Mouse (Mus musculus) MEL (cell line): ENCODE results near the gene Mpv17l2. TPM values are rescaled to one million over a fixed set of nuclear protein-coding genes. Genes with fewer than 3 reads are reported as not detected.

Experiments used
- DNase-seq: peaks from one replicate; pipeline ENCODE4 v3.0.0; 2011; ENCODE audit warnings: low read depth, low spot score
- H3K27ac ChIP-seq: 2 replicates; pipeline ENCODE4 v1.5.1; 2012; ENCODE audit warnings: low read depth, mild to moderate bottlenecking, control low read depth, low read length, moderate library complexity; ENCODE audit not compliant: control insufficient read depth
- H3K27me3 ChIP-seq, 2 experiments: fragments of 150-350 bp in 1 of 2; sonication (generic) in 1 of 2; 2 replicates each; pipeline ENCODE4 v1.6.1; 2012; ENCODE audit warnings: low read length in 2 of 2, mild to moderate bottlenecking in 2 of 2, improper control_type of control experiment in 1 of 2, moderate library complexity in 1 of 2; ENCODE audit not compliant: insufficient read depth in 2 of 2, control insufficient read depth in 1 of 2
- H3K36me3 ChIP-seq, 2 experiments: 2 replicates each; pipeline ENCODE4 v1.6.1; 2012 to 2014; ENCODE audit warnings: low read length in 2 of 2, improper control_type of control experiment in 1 of 2, inconsistent platforms in 1 of 2, mild to moderate bottlenecking in 1 of 2; ENCODE audit not compliant: insufficient read depth in 2 of 2, control insufficient read depth in 1 of 2
- H3K4me1 ChIP-seq, 2 experiments: fragments of 150-350 bp in 1 of 2; sonication (generic) in 1 of 2; 2 replicates each; pipeline ENCODE4 v1.6.1; 2012; ENCODE audit warnings: low read length in 2 of 2, improper control_type of control experiment in 1 of 2, mild to moderate bottlenecking in 1 of 2; ENCODE audit not compliant: insufficient read depth in 2 of 2, control insufficient read depth in 1 of 2
- H3K4me3 ChIP-seq, 2 experiments: fragments of 150-350 bp in 1 of 2; sonication (generic) in 1 of 2; 2 replicates each; pipeline ENCODE4 v1.5.1; 2012; ENCODE audit warnings: low read depth in 2 of 2, low read length in 2 of 2, mild to moderate bottlenecking in 2 of 2, moderate library complexity in 2 of 2, control low read depth in 1 of 2, improper control_type of control experiment in 1 of 2; ENCODE audit not compliant: control insufficient read depth in 1 of 2, insufficient read depth in 1 of 2
- H3K79me2 ChIP-seq: 2 replicates; pipeline ENCODE4 v1.6.1; 2012; ENCODE audit warnings: mild to moderate bottlenecking, low read length, moderate library complexity; ENCODE audit not compliant: control insufficient read depth, poor library complexity, insufficient read depth
- H3K9ac ChIP-seq: 2 replicates; pipeline ENCODE4 v1.6.1; 2012; ENCODE audit warnings: low read depth, mild to moderate bottlenecking, control low read depth, low read length, moderate library complexity; ENCODE audit not compliant: control insufficient read depth, poor library complexity, severe bottlenecking
- H3K9me3 ChIP-seq: fragments of 150-350 bp; sonication (generic); replicated peaks from 2 replicates; pipeline ENCODE4 v1.6.1; 2012; ENCODE audit warnings: mild to moderate bottlenecking, low read length, improper control_type of control experiment, moderate library complexity; ENCODE audit not compliant: insufficient read depth
- BHLHE40 ChIP-seq: IDR thresholded peaks from 2 replicates; pipeline ENCODE4 v1.6.1; 2012; ENCODE audit warnings: low read depth, mild to moderate bottlenecking, inconsistent platforms, low read length, improper control_type of control experiment, borderline replicate concordance
- E2F4 ChIP-seq: IDR thresholded peaks from 2 replicates; pipeline ENCODE4 v1.6.1; 2011; ENCODE audit warnings: low read depth, low read length, improper control_type of control experiment, borderline replicate concordance
- EP300 ChIP-seq, 2 experiments: IDR thresholded peaks; 2 replicates each; pipeline ENCODE4 v1.6.1; 2011; ENCODE audit warnings: improper control_type of control experiment in 2 of 2, low read length in 2 of 2, low read depth in 1 of 2, mild to moderate bottlenecking in 1 of 2
- GATA1 ChIP-seq: IDR thresholded peaks from 2 replicates; pipeline ENCODE4 v1.6.1; 2011; ENCODE audit warnings: low read depth, low read length, improper control_type of control experiment
- MAZ ChIP-seq: IDR thresholded peaks from 2 replicates; pipeline ENCODE4 v1.6.1; 2012; ENCODE audit warnings: low read depth, mild to moderate bottlenecking, inconsistent platforms, low read length, improper control_type of control experiment
- MXI1 ChIP-seq: IDR thresholded peaks from 2 replicates; pipeline ENCODE4 v1.6.1; 2011; ENCODE audit warnings: mild to moderate bottlenecking, low read depth, low read length, improper control_type of control experiment
- MYB ChIP-seq: IDR thresholded peaks from 2 replicates; pipeline ENCODE4 v1.6.1; 2011; ENCODE audit warnings: mild to moderate bottlenecking, low read depth, low read length, improper control_type of control experiment
- NRF1 ChIP-seq: IDR thresholded peaks from 2 replicates; pipeline ENCODE4 v1.6.1; 2014; ENCODE audit warnings: low read depth, mild to moderate bottlenecking, inconsistent platforms, low read length, improper control_type of control experiment, moderate library complexity; ENCODE audit not compliant: poor library complexity, insufficient read depth, severe bottlenecking
- POLR2A ChIP-seq, 2 experiments: IDR thresholded peaks; 2 replicates each; pipeline ENCODE4 v1.6.1; 2011 to 2012; ENCODE audit warnings: low read length in 2 of 2, mild to moderate bottlenecking in 2 of 2, control low read depth in 1 of 2, improper control_type of control experiment in 1 of 2, low read depth in 1 of 2, moderate library complexity in 1 of 2; ENCODE audit not compliant: control insufficient read depth in 1 of 2, insufficient read depth in 1 of 2, poor library complexity in 1 of 2
- RAD21 ChIP-seq: IDR thresholded peaks from 2 replicates; pipeline ENCODE4 v1.6.1; 2011; ENCODE audit warnings: mild to moderate bottlenecking, low read depth, low read length, improper control_type of control experiment
- TBP ChIP-seq: IDR thresholded peaks from 2 replicates; pipeline ENCODE4 v1.8.0; 2011; ENCODE audit warnings: low read depth, low read length, improper control_type of control experiment
- UBTF ChIP-seq: IDR thresholded peaks from 2 replicates; pipeline ENCODE4 v1.6.1; 2012; ENCODE audit warnings: low read depth, mild to moderate bottlenecking, inconsistent platforms, low read length, improper control_type of control experiment, moderate library complexity, borderline replicate concordance; ENCODE audit not compliant: insufficient read depth
- USF1 ChIP-seq: IDR thresholded peaks from 2 replicates; pipeline ENCODE4 v1.6.1; 2014; ENCODE audit warnings: low read depth, mild to moderate bottlenecking, inconsistent platforms, low read length, improper control_type of control experiment, moderate library complexity
- ZMIZ1 ChIP-seq: IDR thresholded peaks from 2 replicates; pipeline ENCODE4 v1.6.1; 2012; ENCODE audit warnings: low read depth, mild to moderate bottlenecking, inconsistent platforms, low read length, improper control_type of control experiment, moderate library complexity
- polyA plus RNA-seq, 2 experiments: library from polyadenylated mRNA; stranded (reverse) in 1 of 2; unstranded in 1 of 2; fragments of >175 nt in 1 of 2; fragments of >200 nt in 1 of 2; gene quantifications; 2 replicates each; pipeline versions ENCODE4 v1.2.1 to v1.2.4; 2012; ENCODE audit warnings: low replicate concordance in 2 of 2, low read depth in 1 of 2; ENCODE audit not compliant: insufficient read length in 2 of 2, insufficient read depth in 1 of 2, missing spikeins in 1 of 2
- total RNA-seq: library from RNA; depleted of rRNA; stranded (reverse); fragments of 300-350 nt; gene quantifications from 2 replicates; pipeline ENCODE4 v1.2.3, GENCODE M21; 2012

Mpv17l2 gene
- total and polyA plus RNA-seq, 3 experiments: 52.8 to 102 TPM; not detected in 1

GRCm38 (mm10) chr8:70786291-70787050 is 25.7 kb upstream of the Mpv17l2 start:
- Histone ChIP-seq H3K4me1 (peaks cover 0 to 4% of the 10 kb centered on the region in 2 experiments; a peak in 2 of 4 replicates), H3K4me3 (no peak overlapping the region), H3K36me3 (peaks cover 0 to 2% of the 10 kb centered on the region in 2 experiments; a peak in 3 of 4 replicates), H3K79me2 (peaks cover 10% of the 10 kb centered on the region), H3K9ac (no peak overlapping the region), H3K27ac (no peak overlapping the region), H3K9me3 (no peaks in the 10 kb centered on the region), H3K27me3 (no peaks in the 10 kb centered on the region)
- TF ChIP-seq MYB (no peak), E2F4 (no peak), NRF1 (no peak), RAD21 (no peak), TBP (no peak), BHLHE40 (no peak), UBTF (no peak), EP300 (IDR thresholded peaks at IDR 0.05; ENCODE audit: low read depth in 1 of 2, low read length in 2 of 2) (no peak), MXI1 (no peak)
- DNase-seq: no peak

- no peak for TF ChIP-seq USF1
- TF ChIP-seq GATA1: 0 out of 2 replicates have a peak, but pooled peaks have one; percentile 4
- no peak for TF ChIP-seq MAZ
- TF ChIP-seq ZMIZ1: no peak
- no peak for TF ChIP-seq POLR2A (IDR thresholded peaks at IDR 0.05; ENCODE audit: control insufficient read depth in 1 of 2, insufficient read depth in 1 of 2, low read depth in 1 of 2, low read length in 2 of 2, poor library complexity in 1 of 2)
- Histone ChIP-seq H3K4me3 (no peak overlapping the region), H3K4me1 (peaks cover 0 to 14% of the 10 kb centered on the region in 2 experiments; a peak in 2 of 4 replicates), H3K27me3 (no peaks in the 10 kb centered on the region), H3K9ac (no peak overlapping the region; the same call in 1 of the 2 replicates), H3K9me3 (no peaks in the 10 kb centered on the region), H3K36me3 (peaks cover 0 to 5% of the 10 kb centered on the region in 2 experiments; a peak in 1 of 4 replicates), H3K27ac (no peak overlapping the region; the same call in 1 of the 2 replicates), H3K79me2 (peaks cover 15% of the 10 kb centered on the region)
- no peak for DNase-seq
These were observed 19.3 kb upstream of the Mpv17l2 start for GRCm38 (mm10) chr8:70780093-70780492.
